Mouse (Mus musculus) limb, embryonic 14.5 days (tissue): ENCODE results near the gene Dpagt1. TPM values are rescaled to one million over a fixed set of nuclear protein-coding genes. Genes with fewer than 3 reads are reported as not detected.
"Not testable (repeated sequence)": the region's sequence is repeated elsewhere in the genome, so short reads cannot be mapped to it uniquely, and the experiment has no call there.

Experiments used
- ATAC-seq: fragments of 200-750 bp; cut with Nextera tagmentation; 2 replicates; pipeline ENCODE4 v1.8.0; 2017; ENCODE audit warnings: low read depth, moderate number of reproducible peaks, moderate TSS enrichment; ENCODE audit not compliant: low FRiP score
- DNase-seq: peaks from one replicate; pipeline ENCODE4 v3.0.0-alpha.2; 2015; ENCODE audit warnings: low spot score
- H3K27ac ChIP-seq: fragments of 300-500 bp; sonication (generic); replicated peaks from 2 replicates; pipeline ENCODE4 v1.5.1; 2014; ENCODE audit warnings: low read depth, mild to moderate bottlenecking, low read length, moderate library complexity, mixed read lengths
- H3K27me3 ChIP-seq: fragments of 300-500 bp; sonication (generic); 2 replicates; pipeline ENCODE4 v1.6.1; 2014; ENCODE audit warnings: low read length, mixed read lengths; ENCODE audit not compliant: control insufficient read depth, insufficient read depth
- H3K36me3 ChIP-seq: fragments of 300-500 bp; sonication (generic); 2 replicates; pipeline ENCODE4 v1.6.1; 2014; ENCODE audit warnings: mild to moderate bottlenecking, low read length, moderate library complexity, mixed read lengths; ENCODE audit not compliant: control insufficient read depth, insufficient read depth
- H3K4me1 ChIP-seq: fragments of 300-500 bp; sonication (generic); 2 replicates; pipeline ENCODE4 v1.6.1; 2014; ENCODE audit warnings: antibody characterized with exemption, low read length, mixed read lengths; ENCODE audit not compliant: control insufficient read depth, insufficient read depth
- H3K4me2 ChIP-seq: fragments of 300-500 bp; sonication (generic); replicated peaks from 2 replicates; pipeline ENCODE4 v1.6.1; 2014; ENCODE audit warnings: low read depth, mild to moderate bottlenecking, low read length, moderate library complexity; ENCODE audit not compliant: severe bottlenecking
- H3K4me3 ChIP-seq: fragments of 300-500 bp; sonication (generic); replicated peaks from 2 replicates; pipeline ENCODE4 v1.5.1; 2014; ENCODE audit warnings: low read length
- H3K9ac ChIP-seq: fragments of 300-500 bp; sonication (generic); 2 replicates; pipeline ENCODE4 v1.6.1; 2014; ENCODE audit warnings: mild to moderate bottlenecking, low read depth, low read length, moderate library complexity; ENCODE audit not compliant: severe bottlenecking
- H3K9me3 ChIP-seq: fragments of 300-500 bp; sonication (generic); 2 replicates; pipeline ENCODE4 v1.6.1; 2016; ENCODE audit warnings: low read length; ENCODE audit not compliant: control insufficient read depth
- POLR2A ChIP-seq: fragments of 200-500 bp; IDR thresholded peaks from 2 replicates; pipeline ENCODE4 v1.8.0; 2012; ENCODE audit warnings: inconsistent platforms, mild to moderate bottlenecking, moderate library complexity, borderline replicate concordance; ENCODE audit not compliant: insufficient read depth, insufficient read length; ENCODE audit errors: extremely low read depth
- WGBS: fragments of 180-500 bp; shearing (Covaris S2); extraction: QIAGEN DNeasy Blood & Tissue Kit; methylation state at CpG from one replicate; pipeline ENCODE4 v1.1.7; 2014; 5-methylcytosine and 5-hydroxymethylcytosine counted together
- polyA plus RNA-seq, 2 experiments: library from polyadenylated mRNA; depleted of rRNA in 1 of 2; stranded (reverse) in 1 of 2; unstranded in 1 of 2; fragments of >200 nt; fragmentation: Nextera tagmentation in 1 of 2; extraction: Ambion mirVana in 1 of 2; gene quantifications; 2 replicates each; pipeline versions ENCODE4 v1.2.1 to v1.2.3; 2012 to 2014

Gene Dpagt1
- polyA plus RNA-seq, 2 experiments = 39.5 to 47.9 TPM

GRCm38 (mm10) chr9:44324147-44324546 is 1.7 kb upstream of the Dpagt1 start:
- TF ChIP-seq POLR2A = no peak
- Histone ChIP-seq H3K9ac (no peak overlapping the region), H3K4me3 (no peak overlapping the region), H3K9me3 (no peaks in the 10 kb centered on the region), H3K27ac (no peak overlapping the region; the same call in 1 of the 2 replicates), H3K36me3 (peaks cover 6% of the 10 kb centered on the region; the same call in 1 of the 2 replicates), H3K4me1 (peaks cover 17% of the 10 kb centered on the region), H3K27me3 (no peaks in the 10 kb centered on the region), H3K4me2 (no peak overlapping the region)
- DNase-seq (no peak), ATAC-seq (no peak)
- WGBS = 80% methylated on average over 6 of the region's 6 CpGs

- WGBS = 61% methylated on average over 7 of the region's 8 CpGs
- H3K4me3 ChIP-seq = peak overlapping the region; percentile 74; the same call in 1 of the 2 replicates
- not testable (repeated sequence) for DNase-seq, ATAC-seq, H3K27me3 ChIP-seq, H3K9me3 ChIP-seq
- H3K9ac ChIP-seq = peak overlapping the region; percentile 90; the same call in 1 of the 2 replicates
- peaks cover 17% of the 10 kb centered on the region for H3K36me3 ChIP-seq
- H3K4me2 ChIP-seq = peak overlapping the region; percentile 83
- peaks cover 14% of the 10 kb centered on the region for H3K4me1 ChIP-seq
- peak overlapping the region; percentile 89; the same call in 1 of the 2 replicates for H3K27ac ChIP-seq
Observed at GRCm38 (mm10) chr9:44325032-44325767, 619 bp upstream of the Dpagt1 start.

GRCm38 (mm10) chr9:44326371-44327063 is 698 bp downstream of the Dpagt1 start:
- Histone ChIP-seq H3K4me3 (peak overlapping the region; percentile 74), H3K27ac (peak overlapping the region; percentile 89), H3K4me2 (peak overlapping the region; percentile 83), H3K4me1 (peaks cover 10% of the 10 kb centered on the region), H3K9me3 (no peaks in the 10 kb centered on the region), H3K9ac (peak overlapping the region; percentile 90), H3K27me3 (no peaks in the 10 kb centered on the region), H3K36me3 (peaks cover 30% of the 10 kb centered on the region)
- under 1% methylated on average over 37 of the region's 38 CpGs for WGBS
- TF ChIP-seq POLR2A = peak; percentile 43; the same call in 1 of the 2 replicates
- DNase-seq (peak; percentile 87), ATAC-seq (peak; percentile 94)

- WGBS = under 1% methylated on average over 22 of the region's 22 CpGs
Observed at GRCm38 (mm10) chr9:44327064-44327711, 1.4 kb downstream of the Dpagt1 start.

GRCm38 (mm10) chr9:44327926-44328325 is 2.1 kb downstream of the Dpagt1 start:
- H3K9ac ChIP-seq = peak overlapping the region; percentile 90
- DNase-seq (no peak), ATAC-seq (no peak)
- H3K27ac ChIP-seq = no peak overlapping the region
- no peak for TF ChIP-seq POLR2A
- peaks cover 10% of the 10 kb centered on the region for H3K4me1 ChIP-seq
- no peaks in the 10 kb centered on the region for H3K27me3 ChIP-seq
- peaks cover 44% of the 10 kb centered on the region for H3K36me3 ChIP-seq
- peak overlapping the region; percentile 83 for H3K4me2 ChIP-seq
- H3K9me3 ChIP-seq = no peaks in the 10 kb centered on the region
- WGBS = 87% methylated on average over 5 of the region's 5 CpGs
- H3K4me3 ChIP-seq = peak overlapping the region; percentile 74

More at GRCm38 (mm10) chr9:44327064-44327711, 1.4 kb downstream of the Dpagt1 start:
- DNase-seq = peak; percentile 65
- H3K27ac ChIP-seq = peak overlapping the region; percentile 89
- peak overlapping the region; percentile 74 for H3K4me3 ChIP-seq
- no peaks in the 10 kb centered on the region for H3K9me3 ChIP-seq
- H3K9ac ChIP-seq = peak overlapping the region; percentile 90
- ATAC-seq = no peak
- peak overlapping the region; percentile 83 for H3K4me2 ChIP-seq
- no peaks in the 10 kb centered on the region for H3K27me3 ChIP-seq
- H3K36me3 ChIP-seq = peaks cover 37% of the 10 kb centered on the region
- H3K4me1 ChIP-seq = peaks cover 10% of the 10 kb centered on the region
- no peak for TF ChIP-seq POLR2A
